Mouse (Mus musculus) myocyte (in vitro differentiated cells): ENCODE results near the gene Strap. TPM values are rescaled to one million over a fixed set of nuclear protein-coding genes. Genes with fewer than 3 reads are reported as not detected.

Experiments
- H3K27me3 ChIP-seq: one replicate; pipeline ENCODE4 v1.6.1; 2011; ENCODE audit not compliant: control insufficient read depth, insufficient read depth, insufficient read length
- H3K36me3 ChIP-seq: one replicate; pipeline ENCODE4 v1.6.1; 2011; ENCODE audit not compliant: control insufficient read depth, insufficient read depth
- H3K4me2 ChIP-seq: one replicate; pipeline ENCODE4 v1.6.1; 2011; ENCODE audit warnings: low read depth, control low read depth
- H3K4me3 ChIP-seq: one replicate; pipeline ENCODE4 v1.5.1; 2011; ENCODE audit warnings: mild to moderate bottlenecking, control low read depth, moderate library complexity
- H3K79me2 ChIP-seq: one replicate; pipeline ENCODE4 v1.6.1; 2011; ENCODE audit not compliant: control insufficient read depth, insufficient read depth
- H3ac ChIP-seq: one replicate; pipeline ENCODE4 v1.6.1; 2011; ENCODE audit not compliant: control insufficient read depth, insufficient read length
- CEBPB ChIP-seq: IDR thresholded peaks from 2 replicates; pipeline ENCODE4 v1.6.1; 2011; ENCODE audit warnings: mild to moderate bottlenecking, moderate library complexity; ENCODE audit not compliant: poor library complexity, insufficient read depth, severe bottlenecking
- E2F4 ChIP-seq: IDR thresholded peaks from one replicate; pipeline ENCODE4 v1.6.1; 2011; ENCODE audit warnings: mild to moderate bottlenecking, control low read depth, moderate library complexity; ENCODE audit not compliant: insufficient read depth
- MAX ChIP-seq: IDR thresholded peaks from one replicate; pipeline ENCODE4 v1.6.1; 2011; ENCODE audit warnings: low read depth, mild to moderate bottlenecking, control low read depth
- MYOD1 ChIP-seq, 3 experiments: IDR thresholded peaks; one replicate each; pipeline ENCODE4 v1.6.1; 2011; ENCODE audit warnings: control low read depth in 2 of 3, low read depth in 2 of 3, mild to moderate bottlenecking in 2 of 3, moderate library complexity in 1 of 3; ENCODE audit not compliant: insufficient read length in 2 of 3, control insufficient read depth in 1 of 3
- MYOG ChIP-seq, 3 experiments: IDR thresholded peaks; one replicate each; pipeline ENCODE4 v1.6.1; 2011; ENCODE audit warnings: control low read depth in 2 of 3, low read depth in 2 of 3, mild to moderate bottlenecking in 2 of 3; ENCODE audit not compliant: insufficient read length in 2 of 3, control insufficient read depth in 1 of 3, insufficient read depth in 1 of 3
- POLR2A ChIP-seq: IDR thresholded peaks from one replicate; pipeline ENCODE4 v1.6.1; 2011; ENCODE audit warnings: low read depth, mild to moderate bottlenecking, control low read depth, moderate library complexity; ENCODE audit not compliant: insufficient read length
- POLR2AphosphoS2 ChIP-seq: IDR thresholded peaks from one replicate; pipeline ENCODE4 v1.6.1; 2011; ENCODE audit warnings: low read depth, control low read depth; ENCODE audit not compliant: insufficient read length
- REST ChIP-seq: IDR thresholded peaks from one replicate; pipeline ENCODE4 v1.6.1; 2011; ENCODE audit warnings: mild to moderate bottlenecking, control low read depth, moderate library complexity; ENCODE audit not compliant: insufficient read depth, insufficient read length
- SRF ChIP-seq: IDR thresholded peaks from one replicate; pipeline ENCODE4 v1.6.1; 2011; ENCODE audit warnings: low read depth; ENCODE audit not compliant: control insufficient read depth, insufficient read length
- TCF12 ChIP-seq: IDR thresholded peaks from one replicate; pipeline ENCODE4 v1.6.1; 2011; ENCODE audit warnings: mild to moderate bottlenecking, control low read depth; ENCODE audit not compliant: poor library complexity, insufficient read depth, severe bottlenecking
- TCF3 ChIP-seq: IDR thresholded peaks from one replicate; pipeline ENCODE4 v1.6.1; 2011; ENCODE audit warnings: low read depth, control low read depth; ENCODE audit not compliant: insufficient read length
- USF1 ChIP-seq: IDR thresholded peaks from one replicate; pipeline ENCODE4 v1.6.1; 2011; ENCODE audit warnings: low read depth, mild to moderate bottlenecking, control low read depth, moderate library complexity
- polyA plus RNA-seq: library from polyadenylated mRNA; unstranded; fragments of >200 nt; fragmentation: generic; extraction: Trizol; gene quantifications from one replicate; pipeline ENCODE4 v1.2.1, GENCODE M21; 2012; ENCODE audit warnings: missing spikeins

The Strap gene
- polyA plus RNA-seq, 1 experiment = 87.9 TPM

- no peak overlapping the region for H3K4me2 ChIP-seq
- no peak for TF ChIP-seq MYOD1 (IDR thresholded peaks at IDR 0.05; ENCODE audit: control insufficient read depth in 1 of 3, insufficient read length in 2 of 3, low read depth in 2 of 3)
- no peak overlapping the region for H3ac ChIP-seq
- H3K4me3 ChIP-seq = no peak overlapping the region
- H3K27me3 ChIP-seq = peaks cover 2% of the 10 kb centered on the region
- no peaks in the 10 kb centered on the region for H3K79me2 ChIP-seq
- H3K36me3 ChIP-seq = no peaks in the 10 kb centered on the region
Measured at GRCm38 (mm10) chr6:137722220-137722931, 12.5 kb upstream of the Strap start.

GRCm38 (mm10) chr6:137723898-137724297 is 11.0 kb upstream of the Strap start:
- Histone ChIP-seq H3K27me3 (peaks cover 14% of the 10 kb centered on the region), H3K4me2 (no peak overlapping the region), H3K36me3 (no peaks in the 10 kb centered on the region), H3K4me3 (no peak overlapping the region), H3ac (no peak overlapping the region), H3K79me2 (no peaks in the 10 kb centered on the region)
- TF ChIP-seq TCF3 (no peak), SRF (no peak), MYOD1 (IDR thresholded peaks at IDR 0.05; ENCODE audit: control insufficient read depth in 1 of 3, insufficient read length in 2 of 3, low read depth in 2 of 3) (no peak), POLR2A (no peak), MYOG (IDR thresholded peaks at IDR 0.05; ENCODE audit: control insufficient read depth in 1 of 3, insufficient read depth in 1 of 3, insufficient read length in 2 of 3, low read depth in 2 of 3) (no peak), POLR2AphosphoS2 (no peak), REST (no peak), E2F4 (no peak), CEBPB (no peak), USF1 (no peak), MAX (no peak), TCF12 (no peak)

- H3K36me3 ChIP-seq = peaks cover 8% of the 10 kb centered on the region
- peak overlapping the region; percentile 90 for H3K4me3 ChIP-seq
- peaks cover 42% of the 10 kb centered on the region for H3K79me2 ChIP-seq
- TF ChIP-seq MYOG (IDR thresholded peaks at IDR 0.05; ENCODE audit: control insufficient read depth in 1 of 3, insufficient read depth in 1 of 3, insufficient read length in 2 of 3, low read depth in 2 of 3) (no peak), REST (no peak), CEBPB (no peak), MAX (no peak)
- H3K27me3 ChIP-seq = peaks cover 6% of the 10 kb centered on the region
- peak overlapping the region; percentile 100 for H3K4me2 ChIP-seq
- H3ac ChIP-seq = peak overlapping the region; percentile 52
Measured at GRCm38 (mm10) chr6:137734460-137734845, 425 bp upstream of the Strap start.

GRCm38 (mm10) chr6:137735671-137736238 is 877 bp downstream of the Strap start:
- peak overlapping the region; percentile 90 for H3K4me3 ChIP-seq
- H3K36me3 ChIP-seq = peaks cover 21% of the 10 kb centered on the region
- no peaks in the 10 kb centered on the region for H3K27me3 ChIP-seq
- peak overlapping the region; percentile 52 for H3ac ChIP-seq
- H3K4me2 ChIP-seq = peak overlapping the region; percentile 92
- TF ChIP-seq E2F4 (no peak), USF1 (no peak), POLR2A (no peak), MYOD1 (IDR thresholded peaks at IDR 0.05; ENCODE audit: control insufficient read depth in 1 of 3, insufficient read length in 2 of 3, low read depth in 2 of 3) (no peak), MYOG (IDR thresholded peaks at IDR 0.05; ENCODE audit: control insufficient read depth in 1 of 3, insufficient read depth in 1 of 3, insufficient read length in 2 of 3, low read depth in 2 of 3) (no peak), TCF3 (no peak), MAX (no peak), REST (no peak), TCF12 (no peak), POLR2AphosphoS2 (no peak), CEBPB (no peak), SRF (no peak)
- H3K79me2 ChIP-seq = peaks cover 43% of the 10 kb centered on the region

- TF ChIP-seq CEBPB = no peak
- no peak for TF ChIP-seq REST
- no peak for TF ChIP-seq SRF
- TF ChIP-seq POLR2A = no peak
- no peak for TF ChIP-seq MAX
- no peak for TF ChIP-seq MYOG (IDR thresholded peaks at IDR 0.05; ENCODE audit: control insufficient read depth in 1 of 3, insufficient read depth in 1 of 3, insufficient read length in 2 of 3, low read depth in 2 of 3)
- no peak for TF ChIP-seq TCF12
- TF ChIP-seq TCF3 = no peak
- no peak for TF ChIP-seq MYOD1 (IDR thresholded peaks at IDR 0.05; ENCODE audit: control insufficient read depth in 1 of 3, insufficient read length in 2 of 3, low read depth in 2 of 3)
- no peak for TF ChIP-seq E2F4
- no peak for TF ChIP-seq POLR2AphosphoS2
- no peak for TF ChIP-seq USF1
- H3ac ChIP-seq = no peak overlapping the region
- H3K4me3 ChIP-seq = no peak overlapping the region
- peaks cover 33% of the 10 kb centered on the region for H3K79me2 ChIP-seq
- no peak overlapping the region for H3K4me2 ChIP-seq
- H3K36me3 ChIP-seq = peaks cover 63% of the 10 kb centered on the region
- no peaks in the 10 kb centered on the region for H3K27me3 ChIP-seq
Measured at GRCm38 (mm10) chr6:137740972-137741371, 6.1 kb downstream of the Strap start.
